Mouse (Mus musculus) midbrain, embryonic 10.5 days (tissue): ENCODE results near the gene Lmx1b. TPM values are rescaled to one million over a fixed set of nuclear protein-coding genes. Genes with fewer than 3 reads are reported as not detected.

Experiments
- DNase-seq: peaks from one replicate; pipeline ENCODE4 v3.0.0-alpha.2; 2017; ENCODE audit warnings: low spot score
- H3K27ac ChIP-seq: fragments of 300-500 bp; sonication (generic); replicated peaks from 2 replicates; pipeline ENCODE4 v1.5.1; 2016; ENCODE audit warnings: mild to moderate bottlenecking
- H3K27me3 ChIP-seq: fragments of 300-500 bp; sonication (generic); 2 replicates; pipeline ENCODE4 v1.6.1; 2016; ENCODE audit warnings: low read depth, mild to moderate bottlenecking; ENCODE audit not compliant: poor library complexity, severe bottlenecking
- H3K36me3 ChIP-seq: fragments of 300-500 bp; sonication (generic); 2 replicates; pipeline ENCODE4 v1.6.1; 2016; ENCODE audit warnings: mild to moderate bottlenecking, moderate library complexity
- H3K4me1 ChIP-seq: fragments of 300-500 bp; sonication (generic); 2 replicates; pipeline ENCODE4 v1.6.1; 2016
- H3K4me3 ChIP-seq: fragments of 300-500 bp; sonication (generic); 2 replicates; pipeline ENCODE4 v1.5.1; 2016; ENCODE audit warnings: mild to moderate bottlenecking, moderate library complexity
- H3K9me3 ChIP-seq: fragments of 300-500 bp; sonication (generic); replicated peaks from 2 replicates; pipeline ENCODE4 v1.6.1; 2016; ENCODE audit warnings: mild to moderate bottlenecking
- WGBS: fragments of 180-500 bp; shearing (Covaris S2); methylation state at CpG from one replicate; pipeline ENCODE4 v1.1.7; 2016; 5-methylcytosine and 5-hydroxymethylcytosine counted together
- polyA plus RNA-seq: library from polyadenylated mRNA; unstranded; fragments of >200 nt; fragmentation: Nextera tagmentation; extraction: Ambion mirVana; gene quantifications from 2 replicates; pipeline ENCODE4 v1.2.1, GENCODE M21; 2016

The Lmx1b gene
- polyA plus RNA-seq, 1 experiment from 2014 or later = 3.1 TPM

DNA sequence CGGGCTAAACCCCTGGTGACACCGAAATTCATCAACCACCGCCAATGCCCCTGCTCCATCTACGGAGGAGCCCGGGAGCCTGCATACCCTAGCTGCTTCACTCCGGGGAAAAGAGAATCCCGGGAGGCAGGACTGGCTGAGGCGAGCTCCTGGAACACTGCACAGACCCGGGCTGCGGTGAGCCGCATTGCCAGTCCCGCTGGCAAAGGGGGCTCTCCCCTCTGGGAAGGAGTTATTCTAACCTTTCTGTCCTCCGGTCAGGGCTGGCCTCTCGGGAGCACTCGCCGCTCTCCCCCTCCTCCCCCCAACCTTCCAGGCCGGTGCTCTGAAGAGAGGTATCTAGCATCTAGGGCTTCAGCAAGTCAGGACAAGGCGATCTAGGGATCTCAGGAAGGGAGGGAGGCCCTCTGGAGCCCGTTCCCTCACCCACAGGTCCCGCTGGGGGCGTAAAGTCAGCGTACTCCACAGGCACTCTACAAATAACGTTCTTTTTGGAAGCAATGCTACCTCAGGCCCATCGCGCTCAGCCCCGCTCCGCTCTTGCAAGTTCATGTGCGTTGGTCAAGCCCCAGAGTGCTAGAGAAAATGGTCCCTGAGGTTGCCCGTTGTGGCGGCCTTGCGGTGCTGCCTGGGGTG lies 8.5 kb downstream of the Lmx1b start:
- under 1% methylated on average over 31 of the region's 31 CpGs for WGBS
- no peaks in the 10 kb centered on the region for H3K9me3 ChIP-seq
- DNase-seq = peak; percentile 69
- H3K4me1 ChIP-seq = peaks cover 96% of the 10 kb centered on the region
- peak overlapping the region; percentile 48 for H3K4me3 ChIP-seq
- H3K27me3 ChIP-seq = peaks cover 100% of the 10 kb centered on the region
- no peaks in the 10 kb centered on the region for H3K36me3 ChIP-seq
- H3K27ac ChIP-seq = peak overlapping the region; percentile 83

DNA sequence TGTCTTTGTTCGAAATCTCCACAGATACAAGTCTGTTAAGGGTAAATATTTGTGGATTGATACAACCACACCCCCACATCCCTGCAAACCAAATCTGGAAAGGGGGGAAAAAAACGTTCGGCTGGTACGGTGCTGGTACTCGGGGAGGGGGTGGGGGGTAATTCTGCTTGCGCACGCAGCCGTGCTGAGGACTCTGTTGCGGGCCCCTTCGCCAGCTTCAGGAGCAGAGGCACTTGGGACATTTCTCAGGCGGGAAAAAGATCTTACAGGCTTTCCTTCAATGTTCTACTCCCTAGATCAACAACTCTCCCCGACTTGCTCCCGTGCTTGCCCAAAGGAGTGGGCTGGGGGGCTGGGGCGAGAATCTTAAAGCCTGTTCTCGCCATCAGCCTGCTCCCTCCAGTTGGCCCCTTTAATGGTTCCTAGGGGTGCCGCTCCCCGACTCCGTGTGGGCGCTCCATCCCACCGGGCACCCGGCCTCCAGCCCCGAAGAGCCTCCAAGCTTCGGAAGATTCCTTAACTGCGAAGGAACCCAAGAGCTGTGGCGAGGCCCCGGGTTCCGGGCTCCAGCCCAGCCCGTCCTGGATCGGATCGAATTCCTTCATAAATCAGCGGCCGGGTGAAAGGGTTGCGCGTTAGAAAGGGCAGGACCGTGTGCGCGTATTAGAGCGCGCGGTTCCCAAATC lies 9.1 kb downstream of the Lmx1b start:
- no peaks in the 10 kb centered on the region for H3K9me3 ChIP-seq
- peak overlapping the region; percentile 48 for H3K4me3 ChIP-seq
- H3K4me1 ChIP-seq = peaks cover 96% of the 10 kb centered on the region
- WGBS = under 1% methylated on average over 40 of the region's 40 CpGs
- H3K27me3 ChIP-seq = peaks cover 100% of the 10 kb centered on the region
- peak overlapping the region; percentile 83 for H3K27ac ChIP-seq
- H3K36me3 ChIP-seq = no peaks in the 10 kb centered on the region
- peak; percentile 71 for DNase-seq

DNA sequence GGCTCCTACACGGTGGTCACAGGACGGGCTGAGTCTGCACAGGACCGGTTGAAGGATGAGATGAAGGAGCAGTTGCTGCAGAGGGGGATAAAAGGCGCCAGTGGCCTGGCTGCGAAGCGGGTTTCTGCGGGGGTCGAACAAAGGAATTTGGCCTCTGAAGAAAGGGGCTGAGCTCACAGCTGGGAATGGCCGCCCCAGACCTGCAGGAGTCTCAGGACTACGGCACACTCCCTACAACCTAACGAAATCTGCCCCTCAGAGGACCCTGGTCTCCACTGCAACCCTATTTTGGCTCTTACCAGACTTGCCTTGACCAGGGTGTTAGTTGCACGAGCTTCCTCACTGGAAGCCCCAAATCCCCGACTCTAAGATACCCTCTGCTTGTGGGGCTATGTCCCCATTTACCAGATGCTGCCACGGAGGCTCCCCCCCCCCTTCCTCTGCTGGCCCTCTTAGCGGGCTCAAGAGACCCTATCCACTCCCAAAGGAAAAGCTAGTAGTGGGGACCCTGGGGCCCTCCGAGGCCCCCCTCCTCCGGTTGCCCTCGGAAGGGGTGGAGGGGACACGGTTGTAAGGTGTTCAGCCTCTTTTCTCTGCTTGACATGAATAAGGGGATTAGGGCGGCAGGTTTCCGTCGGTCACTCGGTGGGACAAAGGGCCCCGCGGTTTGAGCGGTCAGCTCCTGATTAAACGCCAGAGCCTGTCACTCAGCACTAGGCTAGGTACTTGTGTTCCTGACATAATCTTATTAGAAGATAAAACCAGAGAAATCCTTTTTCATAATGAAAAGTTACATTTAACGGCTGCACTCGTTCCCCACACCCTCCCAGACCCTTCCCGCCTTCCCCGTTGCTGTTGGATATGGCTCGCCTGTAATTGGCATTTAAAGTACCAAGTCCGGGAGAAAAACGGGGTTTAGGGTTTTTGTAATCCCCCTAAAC lies 10.0 kb downstream of the Lmx1b start:
- H3K27ac ChIP-seq = peak overlapping the region; percentile 83
- H3K9me3 ChIP-seq = no peaks in the 10 kb centered on the region
- H3K27me3 ChIP-seq = peaks cover 100% of the 10 kb centered on the region
- peaks cover 96% of the 10 kb centered on the region for H3K4me1 ChIP-seq
- peak overlapping the region; percentile 48 for H3K4me3 ChIP-seq
- under 1% methylated on average over 34 of the region's 34 CpGs for WGBS
- peak; percentile 84 for DNase-seq
- H3K36me3 ChIP-seq = no peaks in the 10 kb centered on the region

DNA sequence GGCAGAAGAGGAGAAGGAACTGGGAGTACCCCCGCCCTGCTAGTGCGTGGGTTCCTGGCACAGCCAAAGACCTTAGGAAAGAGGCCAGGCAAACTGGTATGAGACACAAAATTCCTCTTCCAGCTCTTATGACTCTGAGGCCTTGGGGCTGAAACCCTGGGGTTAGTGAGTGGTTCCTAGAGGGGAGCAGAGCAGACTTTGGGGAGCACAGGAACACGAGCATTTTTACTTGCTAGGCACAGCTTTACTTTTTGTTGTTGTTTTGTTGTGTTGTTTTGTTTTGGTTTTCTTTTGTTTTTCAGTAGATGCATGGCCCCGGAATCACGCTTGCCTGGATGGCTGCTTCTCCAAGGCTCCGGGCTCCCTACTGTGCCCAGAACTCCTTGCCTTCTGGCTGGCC lies 10.7 kb downstream of the Lmx1b start:
- peak overlapping the region; percentile 48 for H3K4me3 ChIP-seq
- DNase-seq = no peak
- H3K27ac ChIP-seq = peak overlapping the region; percentile 83
- H3K4me1 ChIP-seq = peaks cover 97% of the 10 kb centered on the region
- WGBS = 4% methylated on average over 6 of the region's 6 CpGs
- no peaks in the 10 kb centered on the region for H3K9me3 ChIP-seq
- no peaks in the 10 kb centered on the region for H3K36me3 ChIP-seq
- peaks cover 100% of the 10 kb centered on the region for H3K27me3 ChIP-seq

DNA sequence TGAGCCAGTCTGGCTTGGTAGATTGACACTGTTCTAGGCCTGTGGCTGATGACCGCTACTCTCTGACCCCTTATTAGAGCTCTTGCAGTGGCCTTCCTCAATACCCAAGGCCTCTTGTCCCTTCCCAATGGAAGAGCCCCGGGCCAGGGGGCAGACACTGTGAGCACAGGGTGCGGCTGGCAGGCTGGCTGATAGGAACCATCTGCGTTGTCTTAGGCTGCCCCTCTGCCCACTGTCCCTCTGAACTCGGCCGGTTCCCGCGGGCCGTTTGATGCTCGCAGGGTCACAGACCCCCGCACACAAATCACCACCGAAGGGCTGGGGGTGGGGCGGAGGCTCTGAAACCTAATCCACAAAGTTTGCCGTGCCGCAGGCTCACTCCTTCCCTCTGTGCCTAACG lies 11.5 kb downstream of the Lmx1b start:
- WGBS = under 1% methylated on average over 16 of the region's 16 CpGs
- Histone ChIP-seq H3K27me3 (peaks cover 100% of the 10 kb centered on the region), H3K4me1 (peaks cover 96% of the 10 kb centered on the region), H3K4me3 (peak overlapping the region; percentile 29), H3K9me3 (no peaks in the 10 kb centered on the region), H3K36me3 (no peaks in the 10 kb centered on the region), H3K27ac (peak overlapping the region; percentile 59)
- peak; percentile 69 for DNase-seq

DNA sequence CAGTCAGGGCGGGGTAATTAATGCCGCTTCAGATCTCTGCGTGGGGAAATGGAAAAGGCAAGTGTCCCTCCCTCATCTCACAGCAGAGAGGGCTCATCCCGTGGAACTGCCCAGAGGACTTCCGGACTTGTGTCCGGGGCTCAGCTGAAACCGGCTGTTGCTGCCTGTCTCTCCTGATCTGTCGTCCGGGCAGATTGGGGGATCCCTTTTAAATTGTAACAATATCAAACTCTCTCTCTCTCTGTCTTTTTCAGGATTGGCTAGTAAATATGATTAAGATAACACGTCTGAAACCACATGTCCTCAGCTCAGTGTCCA lies 13.3 kb downstream of the Lmx1b start:
- H3K9me3 ChIP-seq = no peaks in the 10 kb centered on the region
- H3K27ac ChIP-seq = 0 out of 2 replicates have a peak overlapping the region, but pooled peaks have one; percentile 46
- H3K4me1 ChIP-seq = peaks cover 83% of the 10 kb centered on the region
- no peak overlapping the region for H3K4me3 ChIP-seq
- WGBS = 34% methylated on average over 10 of the region's 10 CpGs
- peaks cover 100% of the 10 kb centered on the region for H3K27me3 ChIP-seq
- no peaks in the 10 kb centered on the region for H3K36me3 ChIP-seq
- DNase-seq = peak; percentile 28

DNA sequence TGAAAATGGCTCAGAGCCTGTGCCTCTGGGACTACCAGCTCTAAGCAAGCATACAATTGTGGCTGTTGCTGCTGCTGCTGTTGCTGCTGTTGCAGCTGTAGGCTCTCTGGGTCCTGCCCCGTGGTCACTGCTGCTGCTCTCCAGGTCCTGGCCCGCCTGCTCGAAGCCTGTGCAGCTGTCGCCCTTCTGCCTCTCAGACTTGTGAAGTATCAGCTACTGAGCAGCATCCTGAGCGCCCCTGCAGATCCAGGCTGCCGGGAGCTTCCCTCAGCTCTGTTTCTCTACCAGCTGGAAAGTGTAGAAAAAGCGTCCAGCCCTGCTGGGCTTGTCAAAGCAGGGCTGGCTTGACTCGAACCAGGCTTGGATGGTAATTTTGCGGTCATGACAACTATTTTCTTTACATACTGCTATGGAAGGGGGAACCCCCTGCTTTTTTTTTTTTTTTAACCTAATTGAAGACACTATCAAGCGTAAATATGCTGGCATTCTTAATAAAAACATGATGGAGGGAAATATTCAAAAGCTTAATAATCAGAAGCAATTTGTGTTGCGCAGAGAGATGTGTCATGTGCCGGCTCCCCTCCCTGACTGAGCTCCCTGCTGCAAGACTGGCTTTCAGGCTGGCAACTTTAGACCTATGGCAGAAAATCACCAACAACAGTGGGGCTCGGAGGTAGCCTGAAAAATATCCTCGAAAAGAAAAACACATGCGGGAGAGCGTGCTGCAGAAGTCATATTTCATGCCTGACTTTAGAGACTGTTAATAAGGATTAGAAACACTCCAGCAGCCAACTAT lies 13.9 kb downstream of the Lmx1b start:
- Histone ChIP-seq H3K27ac (no peak overlapping the region), H3K9me3 (no peaks in the 10 kb centered on the region), H3K4me3 (no peak overlapping the region), H3K4me1 (peaks cover 77% of the 10 kb centered on the region), H3K36me3 (no peaks in the 10 kb centered on the region), H3K27me3 (peaks cover 100% of the 10 kb centered on the region)
- DNase-seq = peak; percentile 61
- WGBS = 35% methylated on average over 16 of the region's 16 CpGs

DNA sequence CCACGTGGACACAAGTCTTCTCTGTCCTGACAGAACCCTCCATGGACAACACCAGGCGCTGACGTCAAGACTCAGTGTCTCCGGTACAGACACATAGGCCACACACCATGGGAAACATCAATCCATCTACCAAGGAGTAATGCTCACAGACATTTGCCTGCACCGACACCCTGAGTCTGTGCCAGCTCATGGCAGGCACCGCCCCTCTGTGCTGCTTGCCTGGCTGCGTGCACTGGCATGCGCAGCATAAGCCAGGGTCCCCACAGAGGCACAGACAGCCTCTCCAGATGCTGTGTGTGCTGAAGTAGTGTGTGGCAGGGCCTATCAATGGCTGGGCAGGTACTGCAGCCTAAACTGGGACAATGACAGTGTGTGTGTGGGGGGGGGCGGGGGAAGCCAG lies 22.6 kb downstream of the Lmx1b start:
- no peaks in the 10 kb centered on the region for H3K9me3 ChIP-seq
- DNase-seq = no peak
- H3K4me1 ChIP-seq = peaks cover 47% of the 10 kb centered on the region
- H3K27me3 ChIP-seq = peaks cover 100% of the 10 kb centered on the region
- H3K4me3 ChIP-seq = no peak overlapping the region; the same call in 1 of the 2 replicates
- WGBS = 84% methylated on average over 9 of the region's 9 CpGs
- no peak overlapping the region for H3K27ac ChIP-seq
- no peaks in the 10 kb centered on the region for H3K36me3 ChIP-seq

DNA sequence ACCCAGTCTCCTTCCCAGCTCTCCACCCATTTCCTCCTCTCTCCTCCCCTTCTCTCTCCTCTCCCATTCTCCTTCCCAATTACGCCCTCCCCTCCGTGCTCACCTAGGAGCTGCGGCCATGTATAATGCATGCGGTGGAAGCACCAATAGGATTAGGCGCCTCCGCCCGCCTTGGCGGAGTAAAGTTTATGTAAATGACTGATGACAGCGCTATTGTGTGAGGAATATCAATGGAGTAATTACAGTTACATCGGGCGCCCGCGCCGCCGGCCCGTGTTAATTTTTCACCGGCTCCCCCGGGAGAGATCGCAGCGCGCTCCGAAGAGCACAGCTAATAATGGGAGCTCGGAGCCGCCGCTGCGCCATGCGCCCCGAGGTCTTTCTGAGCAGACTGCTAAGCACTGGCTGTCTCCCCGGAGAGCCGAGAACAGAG lies 23.9 kb downstream of the Lmx1b start:
- DNase-seq = peak; percentile 59

DNA sequence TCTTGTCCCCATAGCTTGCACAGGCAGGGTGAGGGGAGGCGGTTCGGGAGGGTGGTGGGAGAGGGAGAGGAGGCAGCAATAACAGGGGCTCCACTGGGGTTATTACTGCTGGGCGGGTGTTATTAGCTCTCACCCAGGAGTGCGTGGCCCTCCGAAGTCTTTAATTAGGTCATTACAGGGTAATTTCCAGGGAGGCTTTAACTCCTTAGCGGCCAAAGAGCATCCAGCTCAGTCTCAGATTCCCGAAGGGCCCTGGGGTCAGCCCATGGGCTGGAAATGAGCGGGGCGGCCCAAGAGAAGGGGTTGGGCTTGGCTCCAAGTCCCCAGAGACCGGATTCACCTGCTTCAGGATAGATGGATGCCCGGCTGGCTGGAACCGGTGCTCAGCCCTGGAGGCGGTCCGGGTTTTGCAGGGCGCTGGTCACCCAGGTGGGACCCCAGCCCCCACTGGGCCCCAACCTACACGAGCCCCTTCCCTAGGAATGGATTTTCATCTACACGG lies 24.4 kb downstream of the Lmx1b start:
- H3K27ac ChIP-seq = peak overlapping the region; percentile 60
- peaks cover 53% of the 10 kb centered on the region for H3K4me1 ChIP-seq
- H3K27me3 ChIP-seq = peaks cover 100% of the 10 kb centered on the region
- peak; percentile 25 for DNase-seq
- no peaks in the 10 kb centered on the region for H3K9me3 ChIP-seq
- 7% methylated on average over 17 of the region's 17 CpGs for whole genome bisulfite sequencing
- H3K36me3 ChIP-seq = no peaks in the 10 kb centered on the region
- H3K4me3 ChIP-seq = peak overlapping the region; percentile 57

More for the DNA sequence above, 23.9 kb downstream of the Lmx1b start:
- peak overlapping the region; percentile 63 for H3K27ac ChIP-seq
- WGBS = under 1% methylated on average over 30 of the region's 30 CpGs
- peaks cover 100% of the 10 kb centered on the region for H3K27me3 ChIP-seq
- peak overlapping the region; percentile 57 for H3K4me3 ChIP-seq
- no peaks in the 10 kb centered on the region for H3K36me3 ChIP-seq
- H3K4me1 ChIP-seq = peaks cover 53% of the 10 kb centered on the region
- H3K9me3 ChIP-seq = no peaks in the 10 kb centered on the region

DNA sequence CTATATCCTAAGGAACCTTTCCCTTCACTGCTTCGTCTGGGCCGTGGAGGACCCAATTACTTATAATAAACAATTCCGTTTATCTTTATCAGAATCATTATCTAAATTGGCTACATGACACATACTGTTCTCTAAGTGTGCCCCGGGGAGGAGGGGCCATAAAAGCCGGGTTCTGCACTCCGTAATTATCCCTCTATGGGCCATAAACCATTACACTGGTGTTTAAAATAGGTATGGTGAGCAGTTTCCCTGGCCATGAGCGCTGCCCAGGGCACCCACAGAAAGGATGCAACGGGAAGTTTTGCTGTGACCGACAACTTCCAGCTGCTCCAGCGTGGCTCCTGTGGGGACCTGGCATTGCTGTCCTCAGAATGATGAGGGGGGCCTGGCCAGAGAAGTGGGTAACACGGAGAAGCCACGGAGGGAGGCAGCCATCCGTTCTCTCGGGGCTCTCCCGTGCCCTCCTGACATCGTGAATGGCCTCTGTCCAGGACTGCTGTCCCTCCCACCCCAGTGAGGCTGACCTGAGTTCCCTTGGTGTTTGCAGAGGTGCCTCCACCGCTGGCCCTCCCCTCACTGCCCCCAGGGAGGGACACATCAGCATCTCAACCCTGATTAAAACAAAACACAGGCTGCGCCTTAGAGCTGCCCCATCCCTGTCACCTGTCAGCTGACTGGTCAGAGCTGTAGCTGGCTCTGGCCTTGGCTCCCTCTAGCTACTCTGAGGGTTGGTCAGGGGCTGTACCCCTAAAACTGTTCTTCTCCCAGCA lies 34.6 kb downstream of the Lmx1b start:
- Histone ChIP-seq H3K27me3 (peaks cover 100% of the 10 kb centered on the region), H3K27ac (no peak overlapping the region), H3K4me3 (no peak overlapping the region), H3K36me3 (no peaks in the 10 kb centered on the region), H3K4me1 (peaks cover 51% of the 10 kb centered on the region), H3K9me3 (no peaks in the 10 kb centered on the region)
- DNase-seq = no peak
- WGBS = 15% methylated on average over 18 of the region's 18 CpGs
